Mouse (Mus musculus) lung, embryonic 15.5 days (tissue): Measurements from ENCODE around the gene Frmd7. TPM values are rescaled to one million over a fixed set of nuclear protein-coding genes. Genes with fewer than 3 reads are reported as not detected.

ENCODE experiments used
- ATAC-seq: fragments of 200-750 bp; cut with Nextera tagmentation; 2 replicates; pipeline ENCODE4 v1.8.0; 2017; ENCODE audit warnings: moderate number of reproducible peaks, borderline replicate concordance; ENCODE audit not compliant: low FRiP score, low TSS enrichment; ENCODE audit errors: extremely low read depth
- H3K27ac ChIP-seq: fragments of 300-500 bp; sonication (generic); 2 replicates; pipeline ENCODE4 v1.5.1; 2015; ENCODE audit warnings: moderate library complexity, mild to moderate bottlenecking, inconsistent platforms
- H3K27me3 ChIP-seq: fragments of 300-500 bp; sonication (generic); 2 replicates; pipeline ENCODE4 v1.6.1; 2015; ENCODE audit warnings: inconsistent platforms
- H3K36me3 ChIP-seq: fragments of 300-500 bp; sonication (generic); 2 replicates; pipeline ENCODE4 v1.6.1; 2015; ENCODE audit warnings: inconsistent platforms
- H3K4me1 ChIP-seq: fragments of 300-500 bp; sonication (generic); 2 replicates; pipeline ENCODE4 v1.6.1; 2015; ENCODE audit warnings: inconsistent platforms
- H3K4me2 ChIP-seq: fragments of 300-500 bp; sonication (generic); 2 replicates; pipeline ENCODE4 v1.6.1; 2015; ENCODE audit warnings: inconsistent platforms, mild to moderate bottlenecking, moderate library complexity
- H3K4me3 ChIP-seq: fragments of 300-500 bp; sonication (generic); 2 replicates; pipeline ENCODE4 v1.5.1; 2015; ENCODE audit warnings: mild to moderate bottlenecking, inconsistent platforms
- H3K9ac ChIP-seq: fragments of 300-500 bp; sonication (generic); 2 replicates; pipeline ENCODE4 v1.6.1; 2015; ENCODE audit warnings: inconsistent platforms
- H3K9me3 ChIP-seq: fragments of 300-500 bp; sonication (generic); 2 replicates; pipeline ENCODE4 v1.6.1; 2016; ENCODE audit warnings: inconsistent platforms
- WGBS: fragments of 180-500 bp; shearing (Covaris S2); methylation state at CpG from one replicate; pipeline ENCODE4 v1.1.7; 2015; 5-methylcytosine and 5-hydroxymethylcytosine counted together
- polyA plus RNA-seq: library from polyadenylated mRNA; unstranded; fragments of >200 nt; fragmentation: Nextera tagmentation; extraction: Ambion mirVana; gene quantifications from 2 replicates; pipeline ENCODE4 v1.2.1, GENCODE M21; 2015

Frmd7 gene
- polyA plus RNA-seq, 1 experiment from 2014 or later: 0.17 TPM

DNA sequence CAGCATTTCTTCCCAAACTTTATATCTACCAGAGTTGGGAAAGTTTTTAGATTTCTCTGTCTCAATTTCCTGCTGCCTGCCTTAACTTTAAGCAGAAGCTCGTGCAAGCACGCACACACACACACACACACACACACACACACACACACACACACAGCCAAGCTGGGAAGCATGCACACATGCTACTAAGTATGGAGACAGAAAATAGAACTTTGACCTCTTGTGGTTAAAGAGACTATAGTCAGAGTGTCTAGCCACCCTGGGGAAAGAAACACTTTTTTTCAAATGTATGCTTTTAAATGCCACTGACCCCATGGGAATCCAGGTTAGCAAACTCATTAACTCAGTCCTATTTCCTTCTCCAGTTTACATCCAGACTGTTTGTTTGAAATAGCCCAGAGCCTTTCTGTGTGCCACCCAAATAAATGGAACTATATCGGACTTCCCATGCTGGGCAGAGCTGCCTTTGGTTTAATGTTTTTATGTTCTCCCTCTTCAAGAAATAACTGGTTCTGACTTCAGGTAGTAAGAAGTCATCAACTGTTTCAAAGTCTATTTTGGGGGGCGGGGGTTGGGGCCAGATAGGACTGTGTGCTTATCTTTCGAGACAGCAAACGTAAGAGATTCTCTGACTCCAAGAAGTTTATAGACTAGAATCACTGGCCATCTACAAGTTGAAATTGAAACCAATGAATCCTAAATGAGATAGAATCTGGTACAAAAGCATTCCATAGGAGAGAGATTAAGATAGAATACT is 91.9 kb downstream of the Frmd7 start:
- ATAC-seq: no peak
- Histone ChIP-seq H3K4me3 (no peak overlapping the region), H3K4me1 (no peaks in the 10 kb centered on the region), H3K27ac (no peak overlapping the region), H3K9ac (no peak overlapping the region), H3K9me3 (no peaks in the 10 kb centered on the region), H3K36me3 (no peaks in the 10 kb centered on the region), H3K4me2 (no peak overlapping the region), H3K27me3 (no peaks in the 10 kb centered on the region)
- 66% methylated on average over 6 of the region's 6 CpGs for WGBS

Other genes starting within 250 kb of the Frmd7 start
- gene Stk26, start 101.7 kb downstream of the Frmd7 start, polyA plus RNA-seq: 6.6 and 7.0 TPM in 2 replicates
- 21.0 and 21.4 TPM in 2 replicates for gene Rap2c, start 75.3 kb upstream of the Frmd7 start, polyA plus RNA-seq